Mouse (Mus musculus) large intestine, adult 2 months (tissue): ENCODE data around the gene Mag. TPM values are rescaled to one million over a fixed set of nuclear protein-coding genes. Genes with fewer than 3 reads are reported as not detected.

ENCODE experiments used
- DNase-seq: peaks from one replicate; pipeline ENCODE4 v3.0.0-alpha.2; 2012; ENCODE audit warnings: low read depth, low spot score
- WGBS: fragments of 180-500 bp; shearing (Covaris S2); methylation state at CpG from one replicate; pipeline ENCODE4 v1.1.7; 2018; 5-methylcytosine and 5-hydroxymethylcytosine counted together
- polyA plus RNA-seq: library from polyadenylated mRNA; depleted of rRNA; stranded (reverse); fragments of >200 nt; gene quantifications from 2 replicates; pipeline ENCODE4 v1.2.3, GENCODE M21; 2012; rRNA removed

The Mag gene
- polyA plus RNA-seq, 1 experiment, result 0.51 TPM

DNA sequence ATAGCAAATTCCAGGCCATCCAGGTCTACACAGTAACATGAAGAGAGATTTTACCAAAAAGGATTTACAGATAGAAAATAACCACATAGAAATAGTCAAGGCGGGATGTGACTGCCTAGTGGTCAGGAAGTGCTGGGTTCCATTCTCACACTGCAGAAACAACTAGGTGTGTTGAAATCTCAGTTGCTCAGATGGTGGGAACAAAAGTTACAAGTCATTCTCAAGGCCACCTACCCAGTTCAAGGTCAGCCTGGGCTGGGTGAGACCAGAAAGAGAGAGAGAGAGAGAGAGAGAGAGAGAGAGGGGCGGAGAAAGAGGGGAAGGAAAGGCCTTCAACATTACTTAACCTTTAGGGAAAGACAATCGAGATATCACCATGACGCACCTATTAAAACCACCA, 27.8 kb downstream of the Mag start:
- 77% methylated on average over 4 of the region's 4 CpGs for WGBS
- DNase-seq, result no peak

DNA sequence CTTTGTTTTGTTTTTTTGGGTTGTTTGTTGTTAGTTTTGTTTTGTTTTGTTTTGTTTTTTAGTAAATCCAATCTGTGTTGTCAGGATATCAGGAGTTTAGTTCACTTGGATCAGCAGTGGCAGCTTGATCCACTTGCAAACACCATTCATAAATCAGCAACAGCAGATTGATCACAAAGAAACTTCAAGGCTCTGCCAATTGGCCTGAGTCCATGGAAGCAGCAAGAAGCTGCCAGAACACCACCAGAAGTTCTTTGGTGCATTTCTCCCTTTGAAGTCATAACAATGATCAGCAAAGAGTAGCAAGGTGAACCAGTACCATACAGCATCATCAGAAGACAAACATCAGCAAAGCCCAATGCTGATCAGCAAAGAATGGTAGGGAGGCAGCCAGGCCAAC, 30.6 kb downstream of the Mag start:
- no peak for DNase-seq

DNA sequence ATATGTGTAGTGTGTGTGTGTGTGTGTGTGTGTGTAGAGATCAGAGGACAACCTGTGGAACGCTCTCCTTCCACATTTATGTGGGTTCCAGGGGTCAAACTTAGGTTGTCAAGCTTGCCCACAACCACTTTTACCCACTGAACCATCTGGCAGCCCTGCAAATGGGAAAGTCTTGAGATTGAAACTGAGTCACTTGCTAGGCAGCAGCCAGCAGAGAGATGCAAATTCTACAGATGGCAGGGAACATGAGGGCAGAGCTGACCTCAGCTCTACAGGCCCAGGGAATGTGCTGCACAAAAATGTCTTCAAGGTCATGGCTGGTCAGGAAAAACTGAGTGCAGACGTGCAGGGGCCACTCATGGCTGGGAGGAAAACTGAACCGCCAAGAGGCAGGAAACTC, 33.3 kb downstream of the Mag start:
- 72% methylated on average over 3 of the region's 3 CpGs for WGBS

DNA sequence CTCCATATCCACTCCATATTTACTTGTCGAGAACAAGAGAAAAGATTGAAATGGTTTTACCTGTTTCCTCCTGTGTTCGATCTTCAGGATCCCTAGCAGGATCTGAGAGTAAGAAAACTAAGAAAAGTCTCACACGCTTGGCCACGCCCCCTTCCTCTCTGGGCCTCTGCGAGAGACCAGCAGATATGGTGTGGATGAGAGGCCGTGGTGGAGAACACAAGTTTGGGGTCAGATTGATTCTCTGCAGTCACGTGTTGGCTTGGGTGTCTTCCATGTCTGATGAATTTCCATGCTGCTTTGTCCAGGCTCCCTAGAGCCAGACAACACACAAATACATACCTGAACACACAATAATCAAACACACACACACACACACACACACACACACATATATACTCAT, 34.5 kb downstream of the Mag start, which contains the start of gene Cd22:
Gene Cd22, minus strand, starts transcription at position 167 of the 400 bp plus-strand sequence.
- DNase-seq, result no peak
- 45% methylated on average over 7 of the region's 7 CpGs for WGBS

More for the DNA sequence above, 33.3 kb downstream of the Mag start:
- no peak for DNase-seq

DNA sequence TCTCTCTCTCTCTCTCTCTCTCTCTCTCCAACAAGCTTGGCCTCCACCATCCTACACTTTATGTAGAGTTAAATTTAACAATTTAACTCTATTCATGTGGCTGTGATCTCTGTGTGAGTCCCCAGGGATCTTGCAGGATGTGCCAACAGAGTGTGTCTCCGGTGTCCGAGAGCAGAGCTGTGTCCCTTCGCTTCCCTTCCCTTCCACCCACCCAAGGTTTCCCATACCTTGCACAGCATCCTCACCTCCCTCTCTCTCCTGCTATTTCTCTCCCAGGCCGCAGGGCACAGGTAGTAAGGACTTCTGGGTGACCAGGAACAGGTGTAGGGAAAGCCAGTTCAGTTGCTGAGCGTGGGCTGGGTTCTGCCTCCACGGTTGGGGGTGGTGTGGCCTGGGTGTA, 35.7 kb downstream of the Mag start:
- 76% methylated on average over 6 of the region's 6 CpGs for WGBS
- no peak for DNase-seq

DNA sequence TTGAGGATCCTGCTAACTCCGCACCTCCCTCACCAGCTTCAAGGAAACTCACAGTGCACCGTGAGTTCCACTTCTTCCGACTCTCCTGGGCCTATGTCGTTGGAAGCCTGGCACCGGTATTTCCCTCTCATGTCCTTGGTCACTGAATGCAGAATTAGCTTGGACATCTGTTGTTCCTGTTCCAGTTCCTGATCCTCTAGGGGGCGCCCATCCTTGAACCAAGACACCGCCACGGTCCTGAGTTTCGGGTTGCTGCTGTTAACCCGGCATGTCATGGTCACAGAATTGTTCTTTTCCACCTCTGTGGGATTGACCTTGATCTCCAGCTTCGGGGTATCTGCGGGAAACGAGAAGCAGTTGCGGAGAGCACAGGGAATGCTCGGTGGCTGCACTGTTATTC, 41.6 kb downstream of the Mag start:
- WGBS, result 12% methylated on average over 15 of the region's 15 CpGs
- DNase-seq, result peak; percentile 56

DNA sequence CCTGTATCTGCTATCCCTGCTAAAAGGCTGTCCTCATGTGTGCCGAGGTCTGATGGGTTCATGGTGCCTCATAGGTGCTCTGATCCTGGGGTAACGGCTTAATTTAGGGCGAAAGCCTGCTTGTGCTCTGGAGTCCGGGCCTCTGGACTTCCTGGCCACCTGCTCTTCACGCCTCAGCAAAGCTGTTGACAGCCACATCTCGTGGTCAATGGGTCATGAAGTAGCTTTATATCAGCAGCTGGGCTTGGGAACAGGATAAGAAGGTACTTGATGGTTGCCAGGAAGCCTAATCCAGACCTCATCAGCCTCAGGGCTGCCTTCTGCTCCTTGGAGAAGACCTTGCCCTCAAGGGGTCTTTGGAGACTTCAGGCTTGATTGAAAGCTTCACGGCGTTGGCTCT, 51.3 kb downstream of the Mag start:
- WGBS, result 74% methylated on average over 8 of the region's 8 CpGs
- no peak for DNase-seq

DNA sequence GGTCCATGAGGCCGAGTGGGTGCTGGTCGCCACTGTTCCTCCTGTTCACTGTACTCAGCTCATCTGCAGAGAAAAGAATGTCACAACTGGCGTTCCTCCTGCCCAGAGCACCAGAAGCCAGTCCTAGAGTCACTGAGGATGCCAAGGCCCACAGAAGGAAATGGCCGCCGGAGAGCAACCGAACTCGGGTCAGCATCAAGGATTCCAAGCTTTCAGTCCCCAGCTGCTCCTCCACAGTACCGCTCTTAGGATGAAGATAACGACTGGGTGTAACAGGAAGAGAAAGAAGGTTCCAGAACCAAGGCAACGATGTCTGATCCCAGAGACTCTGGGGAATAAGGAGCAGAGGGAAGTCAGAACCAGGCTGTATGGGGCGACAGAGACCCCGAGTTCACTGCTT, 53.2 kb downstream of the Mag start, which contains the start of gene Ffar1:
Gene Ffar1, minus strand, starts transcription at position 101 of the 400 bp plus-strand sequence.
- DNase-seq, result no peak
- WGBS, result 74% methylated on average over 12 of the region's 12 CpGs

DNA sequence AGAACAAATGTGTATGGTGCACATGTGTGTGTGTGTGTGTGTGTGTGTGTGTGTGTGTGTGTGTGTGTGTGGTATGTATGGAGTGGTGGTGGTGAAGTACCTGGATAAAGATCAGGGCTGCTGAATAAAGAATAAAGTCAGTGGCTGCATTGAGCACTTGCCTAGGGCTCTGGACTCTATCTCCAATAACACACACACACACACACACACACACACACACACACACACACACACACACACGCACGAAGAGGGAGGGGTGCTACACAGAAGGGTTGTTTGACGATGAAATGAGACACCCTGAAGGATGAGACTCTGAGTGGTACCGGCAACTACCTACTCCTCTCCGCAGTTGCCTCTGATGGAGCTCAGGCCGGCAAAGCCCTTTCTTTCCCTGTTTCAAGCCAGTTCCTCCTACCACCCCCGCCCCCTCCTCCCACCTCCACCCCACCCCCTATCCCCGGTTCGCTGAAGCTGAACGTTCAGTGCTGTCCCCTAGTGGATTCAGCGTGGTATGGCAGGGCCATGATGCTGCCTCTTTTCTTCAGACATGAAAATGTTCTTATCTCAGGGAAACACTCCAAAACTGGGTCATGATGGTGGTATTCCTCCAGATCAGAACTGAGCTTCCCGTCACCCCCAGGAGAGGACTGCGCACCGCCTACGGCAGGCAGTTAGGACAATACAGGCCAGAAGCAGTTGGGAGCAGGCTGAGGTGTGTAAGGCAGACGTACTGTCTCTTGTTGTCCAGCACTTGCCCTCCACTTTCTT, 54.9 kb downstream of the Mag start:
- DNase-seq, result no peak
- 7% methylated on average over 16 of the region's 16 CpGs for WGBS

DNA sequence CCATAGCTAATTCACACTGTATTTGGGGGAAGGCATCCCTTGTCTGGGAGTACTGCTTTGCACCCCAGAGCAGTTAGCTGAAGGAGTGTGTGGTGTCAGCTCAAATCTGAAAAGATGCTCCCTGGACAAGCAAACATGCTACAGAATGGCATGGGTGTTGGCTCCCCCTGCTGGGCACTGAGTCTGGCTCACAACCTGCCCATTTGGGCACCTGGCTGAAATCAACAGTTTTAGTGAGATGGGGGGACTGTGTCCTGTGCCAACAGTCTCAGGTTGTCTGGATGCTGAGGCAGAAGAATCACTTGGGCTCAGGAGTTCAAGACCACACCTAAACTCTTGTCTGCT, 55.4 kb downstream of the Mag start:
- no peak for DNase-seq

DNA sequence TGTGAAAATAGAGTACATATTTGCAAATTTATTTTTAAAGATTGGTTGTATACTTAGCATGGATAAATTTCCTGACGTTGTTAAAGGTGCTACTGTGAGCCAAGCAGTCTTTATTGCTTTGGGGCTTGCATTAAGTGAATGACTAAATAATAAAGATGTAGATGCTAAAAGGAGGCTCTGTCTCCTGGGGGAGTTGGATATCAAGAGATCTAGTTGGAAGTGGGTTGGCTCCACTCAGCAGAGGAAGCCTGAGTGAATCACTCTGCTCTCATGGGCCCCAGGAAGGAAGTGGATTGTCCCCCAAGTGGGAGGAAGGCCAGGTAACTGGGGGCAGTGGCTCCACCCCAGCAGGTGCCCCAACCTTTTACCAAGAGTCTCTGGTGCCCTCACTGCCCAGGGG, 56.9 kb downstream of the Mag start:
- no peak for DNase-seq
- 27% methylated on average over 1 of the region's 1 CpGs for WGBS

DNA sequence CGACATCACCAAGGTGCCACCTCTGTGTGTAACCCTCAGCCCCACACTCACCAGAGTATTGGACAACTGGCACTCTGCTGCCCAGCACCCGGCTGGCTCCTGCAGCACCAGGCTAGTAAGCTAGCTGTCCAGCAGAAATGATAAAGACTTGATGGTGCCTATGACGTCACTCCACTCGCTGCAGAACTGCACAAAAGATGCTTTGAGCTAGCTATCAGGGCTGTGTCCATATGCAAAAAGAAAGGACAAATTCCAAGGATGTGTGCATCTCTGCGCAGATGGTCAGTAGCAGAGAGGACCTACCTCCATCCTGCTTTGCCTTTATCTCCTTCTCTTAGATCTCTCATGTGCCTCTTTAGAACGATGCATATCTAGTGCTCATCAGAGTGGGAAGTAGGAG, 58.6 kb downstream of the Mag start, which contains the start of gene Ffar3:
Gene Ffar3, minus strand, starts transcription at position 101 of the 400 bp plus-strand sequence.
- no peak for DNase-seq
- 74% methylated on average over 6 of the region's 6 CpGs for WGBS

DNA sequence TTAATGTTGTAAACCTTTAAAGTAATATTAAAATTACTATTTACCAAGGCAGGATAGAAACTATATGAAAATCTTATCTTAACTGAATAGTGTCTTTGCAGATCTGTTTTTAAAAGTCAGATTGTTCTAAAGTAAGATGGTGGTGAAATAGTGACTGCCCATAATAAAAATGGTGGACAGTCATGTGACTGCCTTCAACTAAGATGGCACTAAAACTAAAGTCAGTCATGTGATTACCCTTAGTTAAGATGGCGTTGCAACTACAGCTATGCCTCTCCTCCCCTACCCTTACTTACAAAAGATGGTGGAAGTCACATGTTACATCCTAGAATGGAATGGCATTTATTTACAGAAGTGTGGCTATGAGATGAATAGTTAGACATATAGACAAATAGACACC, 63.3 kb downstream of the Mag start:
- no peak for DNase-seq
- 82% methylated on average over 1 of the region's 1 CpGs for WGBS

Other genes with a start within 250 kb of the Mag start
- gene Haus5, start 249.9 kb downstream of the Mag start, polyA plus RNA-seq, result 10.0 and 12.7 TPM in 2 replicates
- not detected in 2 replicates for gene Pmis2, start 243.3 kb downstream of the Mag start, polyA plus RNA-seq
- gene 2200002J24Rik, start 215.9 kb downstream of the Mag start, polyA plus RNA-seq, result 0.79 and 1.9 TPM in 2 replicates
- gene Atp4a, start 202.7 kb downstream of the Mag start, polyA plus RNA-seq, result 0.71 and 1.2 TPM in 2 replicates
- gene Tmem147, start 185.3 kb downstream of the Mag start, polyA plus RNA-seq, result 227 and 258 TPM in 2 replicates
- gene Gapdhs, start 171.2 kb downstream of the Mag start, polyA plus RNA-seq, result not detected in 2 replicates
- 0.69 and 0.73 TPM in 2 replicates for gene Sbsn, start 163.4 kb downstream of the Mag start, polyA plus RNA-seq
- 3.4 and 4.9 TPM in 2 replicates for gene Dmkn, start 151.1 kb downstream of the Mag start, polyA plus RNA-seq
- gene Krtdap, start 127.0 kb downstream of the Mag start, polyA plus RNA-seq, result 0.41 TPM in 1 of 2 replicates, not detected in the other
- gene Ffar2, start 91.1 kb downstream of the Mag start, polyA plus RNA-seq, result 11.1 and 13.6 TPM in 2 replicates
- gene Ffar3, start 58.7 kb downstream of the Mag start, polyA plus RNA-seq, result 1.6 and 2.7 TPM in 2 replicates
- gene Ffar1, start 53.3 kb downstream of the Mag start, polyA plus RNA-seq, result 1.5 TPM in 2 replicates
- 15.1 and 20.1 TPM in 2 replicates for gene Cd22, start 34.5 kb downstream of the Mag start, polyA plus RNA-seq
- 0.61 and 0.71 TPM in 2 replicates for gene Hamp2, start 9.8 kb upstream of the Mag start, polyA plus RNA-seq
- 1.7 and 3.2 TPM in 2 replicates for gene Hamp, start 29.2 kb upstream of the Mag start, polyA plus RNA-seq
- 55.1 and 74.9 TPM in 2 replicates for gene Usf2, start 41.9 kb upstream of the Mag start, polyA plus RNA-seq
- 392 and 435 TPM in 2 replicates for gene Lsr, start 58.6 kb upstream of the Mag start, polyA plus RNA-seq
- gene Fam187b, start 58.9 kb upstream of the Mag start, polyA plus RNA-seq, result 12.1 and 13.5 TPM in 2 replicates
- 49.2 and 54.5 TPM in 2 replicates for gene Fxyd5, start 127.6 kb upstream of the Mag start, polyA plus RNA-seq
- 2.6 and 4.2 TPM in 2 replicates for gene Fxyd7, start 136.6 kb upstream of the Mag start, polyA plus RNA-seq
- 80.0 and 106 TPM in 2 replicates for gene Fxyd1, start 142.3 kb upstream of the Mag start, polyA plus RNA-seq
- gene Lgi4, start 144.5 kb upstream of the Mag start, polyA plus RNA-seq, result 2.9 and 3.5 TPM in 2 replicates
- 46.5 and 63.0 TPM in 2 replicates for gene Fxyd3, start 161.8 kb upstream of the Mag start, polyA plus RNA-seq
- 3.8 and 4.1 TPM in 2 replicates for gene Hpn, start 200.4 kb upstream of the Mag start, polyA plus RNA-seq
- 14.0 and 15.5 TPM in 2 replicates for gene Scn1b, start 212.1 kb upstream of the Mag start, polyA plus RNA-seq
- 45.0 and 47.4 TPM in 2 replicates for gene Gramd1a, start 241.0 kb upstream of the Mag start, polyA plus RNA-seq